Mouse (Mus musculus) CH12.LX (cell line): ENCODE measurements around the gene Gal3st2.
"Not testable (repeated sequence)": the region's sequence is repeated elsewhere in the genome, so short reads cannot be mapped to it uniquely, and the experiment has no call there.

ENCODE experiments used
- CHD1 ChIP-seq: IDR thresholded peaks from 2 replicates; pipeline ENCODE4 v1.6.1; 2012; ENCODE audit warnings: low read depth, low read length, improper control_type of control experiment, inconsistent platforms
- CTCF ChIP-seq, 2 experiments: IDR thresholded peaks in 1 of 2; conservative IDR thresholded peaks in 1 of 2; 2 replicates each; pipeline ENCODE4 v1.5.1; 2011 to 2012; ENCODE audit warnings: low read depth in 2 of 2, low read length in 2 of 2, improper control_type of control experiment in 1 of 2, inconsistent platforms in 1 of 2, mild to moderate bottlenecking in 1 of 2, moderate library complexity in 1 of 2
- EP300 ChIP-seq: IDR thresholded peaks from 2 replicates; pipeline ENCODE4 v1.6.1; 2011; ENCODE audit warnings: low read length, improper control_type of control experiment
- JUND ChIP-seq: conservative IDR thresholded peaks from 2 replicates; pipeline ENCODE4 v1.6.1; 2011; ENCODE audit warnings: low read depth, low read length, improper control_type of control experiment
- KAT2A ChIP-seq: IDR thresholded peaks from 2 replicates; pipeline ENCODE4 v1.6.1; 2012; ENCODE audit warnings: low read length, improper control_type of control experiment, inconsistent platforms; ENCODE audit not compliant: insufficient replicate concordance
- MAX ChIP-seq: IDR thresholded peaks from 2 replicates; pipeline ENCODE4 v1.6.1; 2011; ENCODE audit warnings: low read length, improper control_type of control experiment
- POLR2AphosphoS2 ChIP-seq: IDR thresholded peaks from 2 replicates; pipeline ENCODE4 v1.6.1; 2011; ENCODE audit warnings: low read depth, low read length, improper control_type of control experiment
- TBP ChIP-seq: conservative IDR thresholded peaks from 2 replicates; pipeline ENCODE4 v1.6.1; 2011; ENCODE audit warnings: low read depth, low read length, improper control_type of control experiment
- USF2 ChIP-seq: conservative IDR thresholded peaks from 2 replicates; pipeline ENCODE4 v1.6.1; 2011; ENCODE audit warnings: low read depth, low read length, improper control_type of control experiment

- not testable (repeated sequence) for TF ChIP-seq CTCF (conservative IDR thresholded peaks at IDR 0.05 in 1 of 2, IDR thresholded peaks at IDR 0.05 in 1 of 2; ENCODE audit: low read depth in 2 of 2, low read length in 2 of 2); CHD1; KAT2A; TBP; USF2; EP300; MAX; JUND; POLR2AphosphoS2
These were observed 45.6 kb downstream of the Gal3st2 start for GRCm38 (mm10) chr1:93906690-93907089.
